Mouse (Mus musculus): ENCODE results near the gene Tmem248. TPM values are rescaled to one million over a fixed set of nuclear protein-coding genes. Genes with fewer than 3 reads are reported as not detected.
"Not testable (repeated sequence)": the region's sequence is repeated elsewhere in the genome, so short reads cannot be mapped to it uniquely, and the experiment has no call there.

Gene Tmem248
- total RNA-seq, 1 experiment from 2014 or later, result 51.7 TPM

- peak; percentile 35 for DNase-seq
Measured at GRCm38 (mm10) chr5:130203948-130204347, 12.9 kb upstream of the Tmem248 start.

- DNase-seq, result no peak
Measured at GRCm38 (mm10) chr5:130204560-130204959, 12.3 kb upstream of the Tmem248 start.

- no peak for DNase-seq
Measured at GRCm38 (mm10) chr5:130205441-130206023, 11.3 kb upstream of the Tmem248 start.

GRCm38 (mm10) chr5:130207299-130207698 lies 9.6 kb upstream of the Tmem248 start:
- DNase-seq, result no peak

GRCm38 (mm10) chr5:130212956-130213355 lies 3.9 kb upstream of the Tmem248 start:
- DNase-seq, result no peak

- peak; percentile 15 for DNase-seq
Measured at GRCm38 (mm10) chr5:130217406-130217805, 525 bp downstream of the Tmem248 start.

- no peak for DNase-seq
Measured at GRCm38 (mm10) chr5:130218336-130218735, 1.5 kb downstream of the Tmem248 start.

GRCm38 (mm10) chr5:130221316-130221715 lies 4.4 kb downstream of the Tmem248 start:
- no peak for DNase-seq

GRCm38 (mm10) chr5:130221760-130222145 lies 4.9 kb downstream of the Tmem248 start:
- DNase-seq, result no peak

- DNase-seq, result peak; percentile 96
Measured at GRCm38 (mm10) chr5:130222146-130223004, 5.5 kb downstream of the Tmem248 start.

GRCm38 (mm10) chr5:130226790-130227189 lies 9.9 kb downstream of the Tmem248 start:
- no peak for DNase-seq

- no peak for DNase-seq
Measured at GRCm38 (mm10) chr5:130228120-130228519, 11.2 kb downstream of the Tmem248 start.

GRCm38 (mm10) chr5:130236302-130236701 lies 19.4 kb downstream of the Tmem248 start:
- DNase-seq, result no peak

GRCm38 (mm10) chr5:130239236-130239635 lies 22.4 kb downstream of the Tmem248 start:
- DNase-seq, result no peak

GRCm38 (mm10) chr5:130239856-130240255 lies 23.0 kb downstream of the Tmem248 start:
- no peak for DNase-seq

- DNase-seq, result no peak
Measured at GRCm38 (mm10) chr5:130241426-130241825, 24.5 kb downstream of the Tmem248 start.

GRCm38 (mm10) chr5:130247823-130248222 lies 30.9 kb downstream of the Tmem248 start:
- no peak for DNase-seq

- peak; percentile 35 for DNase-seq
Measured at GRCm38 (mm10) chr5:130254164-130255016, 37.5 kb downstream of the Tmem248 start.

- peak; percentile 99 for DNase-seq
Measured at GRCm38 (mm10) chr5:130255017-130255720, 38.3 kb downstream of the Tmem248 start, which contains the start of the genes Sbds and Tyw1. Gene Sbds (minus strand): TSS chr5:130255530. Gene Tyw1 (plus strand): TSS chr5:130255619.

- DNase-seq, result not testable (repeated sequence)
Measured at GRCm38 (mm10) chr5:130255799-130256525, 39.1 kb downstream of the Tmem248 start.

GRCm38 (mm10) chr5:130256678-130257271 lies 39.9 kb downstream of the Tmem248 start:
- peak; percentile 96 for DNase-seq
